Mouse (Mus musculus): Measurements from ENCODE around the gene Retsat. TPM values are rescaled to one million over a fixed set of nuclear protein-coding genes. Genes with fewer than 3 reads are reported as not detected.
A peak's percentile ranks its signal among the peaks of the same experiment; 100 is the strongest.

Gene Retsat
- polyA plus RNA-seq, 1 experiment from 2014 or later, result 20.1 TPM

- H3K36me3 ChIP-seq (ENCODE audit: control insufficient read depth, insufficient read depth, low read length), result no peaks in the 10 kb centered on the region
- H3K27ac ChIP-seq (ENCODE audit: low read depth, low read length), result no peak overlapping the region
- H3K4me2 ChIP-seq (replicated peaks; ENCODE audit: low read depth, low read length), result no peak overlapping the region
- H3K4me3 ChIP-seq (ENCODE audit: low read length), result no peak overlapping the region
- WGBS, result 70% methylated on average over 5 of the region's 5 CpGs
- no peaks in the 10 kb centered on the region for H3K9me3 ChIP-seq (ENCODE audit: control insufficient read depth, low read length)
- H3K27me3 ChIP-seq (ENCODE audit: control insufficient read depth, insufficient read depth, low read length), result no peaks in the 10 kb centered on the region
- H3K9ac ChIP-seq (ENCODE audit: low read depth, low read length), result no peak overlapping the region
- peaks cover 9% of the 10 kb centered on the region; the same call in 1 of the 2 replicates for H3K4me1 ChIP-seq (ENCODE audit: control insufficient read depth, insufficient read depth, low read length)
- no peak for ATAC-seq (ENCODE audit: low FRiP score, low TSS enrichment)
These were observed 35.4 kb upstream of the Retsat start for GRCm38 (mm10) chr6:72562894-72563293.

DNA sequence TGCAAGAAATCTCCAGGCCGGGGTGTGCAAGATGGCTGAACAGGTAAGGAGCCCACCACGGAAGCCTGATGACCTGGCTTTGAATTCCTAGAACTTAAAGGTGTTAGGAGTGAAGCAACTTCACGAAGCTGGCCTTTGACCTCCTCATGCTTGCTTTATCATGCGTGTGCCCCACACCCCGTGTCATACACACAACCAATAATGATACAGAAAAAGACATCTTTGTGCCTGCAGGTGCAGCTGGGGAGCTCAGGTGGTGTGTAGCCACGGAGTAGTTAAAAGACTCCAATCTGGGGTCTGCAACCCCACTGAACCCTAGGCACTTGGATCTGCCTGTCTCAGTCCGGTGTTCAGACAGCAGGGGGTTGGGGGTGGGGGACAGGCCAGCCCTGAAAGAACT is 32.8 kb upstream of the Retsat start:
- H3K9ac ChIP-seq (ENCODE audit: low read depth, low read length), result no peak overlapping the region
- H3K4me2 ChIP-seq (replicated peaks; ENCODE audit: low read depth, low read length), result no peak overlapping the region
- no peak overlapping the region for H3K4me3 ChIP-seq (ENCODE audit: low read length)
- no peaks in the 10 kb centered on the region for H3K9me3 ChIP-seq (ENCODE audit: control insufficient read depth, low read length)
- no peaks in the 10 kb centered on the region for H3K27me3 ChIP-seq (ENCODE audit: control insufficient read depth, insufficient read depth, low read length)
- H3K27ac ChIP-seq (ENCODE audit: low read depth, low read length), result no peak overlapping the region
- H3K36me3 ChIP-seq (ENCODE audit: control insufficient read depth, insufficient read depth, low read length), result no peaks in the 10 kb centered on the region; the same call in 1 of the 2 replicates
- H3K4me1 ChIP-seq (ENCODE audit: control insufficient read depth, insufficient read depth, low read length), result peaks cover 9% of the 10 kb centered on the region; the same call in 1 of the 2 replicates
- WGBS, result 78% methylated on average over 7 of the region's 7 CpGs
- no peak for ATAC-seq (ENCODE audit: low FRiP score, low TSS enrichment)

DNA sequence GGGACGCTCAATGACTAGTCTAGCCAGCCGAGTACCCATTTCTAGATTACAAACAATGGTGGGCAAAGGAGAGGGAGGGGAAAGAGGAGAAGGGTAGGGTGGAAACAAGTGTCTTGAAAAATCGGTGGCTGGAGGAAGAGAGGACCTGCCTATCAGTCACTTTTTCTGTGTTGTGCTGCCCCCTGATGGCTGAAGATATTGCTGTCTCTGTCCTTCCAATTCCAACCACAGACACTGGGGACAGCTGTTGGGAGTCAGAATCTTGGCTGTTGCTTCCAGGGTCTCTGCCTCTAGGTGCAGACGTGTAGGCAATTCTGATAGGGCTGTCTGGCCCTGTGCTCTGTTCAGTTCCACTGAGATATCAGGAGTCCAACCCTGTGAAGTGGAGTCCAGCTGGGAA is 32.2 kb upstream of the Retsat start:
- H3K36me3 ChIP-seq (ENCODE audit: control insufficient read depth, insufficient read depth, low read length), result no peaks in the 10 kb centered on the region; the same call in 1 of the 2 replicates
- 6% methylated on average over 4 of the region's 4 CpGs for WGBS
- H3K4me3 ChIP-seq (ENCODE audit: low read length), result no peak overlapping the region
- peak; percentile 68 for ATAC-seq (ENCODE audit: low FRiP score, low TSS enrichment)
- H3K4me2 ChIP-seq (replicated peaks; ENCODE audit: low read depth, low read length), result no peak overlapping the region
- peaks cover 9% of the 10 kb centered on the region; the same call in 1 of the 2 replicates for H3K4me1 ChIP-seq (ENCODE audit: control insufficient read depth, insufficient read depth, low read length)
- H3K9ac ChIP-seq (ENCODE audit: low read depth, low read length), result no peak overlapping the region
- H3K27ac ChIP-seq (ENCODE audit: low read depth, low read length), result no peak overlapping the region
- H3K27me3 ChIP-seq (ENCODE audit: control insufficient read depth, insufficient read depth, low read length), result no peaks in the 10 kb centered on the region
- H3K9me3 ChIP-seq (ENCODE audit: control insufficient read depth, low read length), result no peaks in the 10 kb centered on the region

DNA sequence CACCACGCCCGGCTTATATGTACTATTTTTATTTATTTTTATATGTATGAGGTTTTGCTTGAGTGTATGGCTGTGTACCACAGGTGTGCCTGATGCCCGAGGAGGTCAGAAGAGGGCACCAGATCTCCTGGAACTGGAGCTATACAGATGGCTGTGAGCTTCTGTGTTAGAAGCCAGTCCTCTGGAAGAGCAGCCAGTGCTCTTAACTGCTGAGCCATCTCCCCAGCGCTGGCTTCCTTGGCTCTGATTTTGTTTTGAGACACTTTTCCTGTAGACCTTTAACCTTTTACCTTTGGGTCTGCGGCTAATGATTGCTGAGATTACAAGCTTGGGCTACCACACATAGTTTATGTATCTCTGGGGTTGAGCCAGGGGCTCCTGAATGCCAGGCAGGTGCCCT is 30.8 kb upstream of the Retsat start:
- no peak overlapping the region for H3K27ac ChIP-seq (ENCODE audit: low read depth, low read length)
- 87% methylated on average over 5 of the region's 5 CpGs for WGBS
- H3K4me2 ChIP-seq (replicated peaks; ENCODE audit: low read depth, low read length), result no peak overlapping the region
- no peaks in the 10 kb centered on the region for H3K9me3 ChIP-seq (ENCODE audit: control insufficient read depth, low read length)
- no peak overlapping the region for H3K9ac ChIP-seq (ENCODE audit: low read depth, low read length)
- peaks cover 9% of the 10 kb centered on the region; the same call in 1 of the 2 replicates for H3K4me1 ChIP-seq (ENCODE audit: control insufficient read depth, insufficient read depth, low read length)
- H3K4me3 ChIP-seq (ENCODE audit: low read length), result no peak overlapping the region
- H3K36me3 ChIP-seq (ENCODE audit: control insufficient read depth, insufficient read depth, low read length), result no peaks in the 10 kb centered on the region; the same call in 1 of the 2 replicates
- ATAC-seq (ENCODE audit: low FRiP score, low TSS enrichment), result no peak
- no peaks in the 10 kb centered on the region for H3K27me3 ChIP-seq (ENCODE audit: control insufficient read depth, insufficient read depth, low read length)

- Histone ChIP-seq H3K27me3 (ENCODE audit: control insufficient read depth, insufficient read depth, low read length) (no peaks in the 10 kb centered on the region), H3K4me1 (ENCODE audit: control insufficient read depth, insufficient read depth, low read length) (peaks cover 3% of the 10 kb centered on the region; the same call in 1 of the 2 replicates), H3K36me3 (ENCODE audit: control insufficient read depth, insufficient read depth, low read length) (no peaks in the 10 kb centered on the region; the same call in 1 of the 2 replicates), H3K27ac (ENCODE audit: low read depth, low read length) (no peak overlapping the region), H3K4me3 (ENCODE audit: low read length) (no peak overlapping the region), H3K4me2 (replicated peaks; ENCODE audit: low read depth, low read length) (no peak overlapping the region), H3K9ac (ENCODE audit: low read depth, low read length) (no peak overlapping the region), H3K9me3 (ENCODE audit: control insufficient read depth, low read length) (no peaks in the 10 kb centered on the region)
- 83% methylated on average over 9 of the region's 10 CpGs for WGBS
- ATAC-seq (ENCODE audit: low FRiP score, low TSS enrichment), result no peak
These were observed 29.5 kb upstream of the Retsat start for GRCm38 (mm10) chr6:72568736-72569135.

DNA sequence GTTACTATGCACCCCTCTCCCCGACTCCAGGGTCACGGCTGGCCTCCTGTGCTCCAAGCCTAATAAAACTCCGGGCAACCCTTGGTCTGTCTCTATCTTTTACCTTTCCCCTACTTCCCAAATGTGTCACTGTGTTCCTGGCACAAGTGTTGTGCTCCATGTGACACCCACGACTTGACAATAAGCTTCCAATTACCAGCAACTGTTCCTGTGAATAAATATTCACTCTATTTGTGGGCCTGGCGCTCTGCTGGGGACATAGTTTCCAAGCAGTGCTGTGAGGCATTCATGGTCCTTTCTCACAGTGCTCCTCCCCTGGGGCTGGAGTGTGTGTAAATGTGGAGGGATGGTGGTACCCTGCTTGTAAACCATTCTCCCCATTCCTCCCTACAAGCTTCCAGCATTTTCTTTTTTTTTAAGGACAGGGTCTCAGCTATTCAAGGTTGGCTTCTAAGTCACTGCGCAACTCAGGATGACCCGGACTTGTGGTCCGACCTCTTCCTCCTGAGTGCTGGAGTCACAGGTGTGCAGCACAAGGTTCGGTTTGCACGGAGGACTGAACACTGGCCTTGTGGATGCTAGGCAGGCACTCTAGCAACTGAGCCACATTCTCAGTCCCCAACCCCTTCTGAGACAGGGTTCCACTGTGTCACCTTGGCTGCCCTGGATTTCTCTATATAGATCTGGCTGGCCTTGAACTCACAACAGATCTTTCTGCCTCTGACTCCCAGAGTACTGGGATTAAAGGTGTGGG is 27.5 kb upstream of the Retsat start:
- Histone ChIP-seq H3K4me1 (ENCODE audit: control insufficient read depth, insufficient read depth, low read length) (peaks cover 1% of the 10 kb centered on the region; the same call in 1 of the 2 replicates), H3K4me3 (ENCODE audit: low read length) (no peak overlapping the region), H3K27ac (ENCODE audit: low read depth, low read length) (no peak overlapping the region), H3K9me3 (ENCODE audit: control insufficient read depth, low read length) (no peaks in the 10 kb centered on the region), H3K9ac (ENCODE audit: low read depth, low read length) (no peak overlapping the region), H3K4me2 (replicated peaks; ENCODE audit: low read depth, low read length) (no peak overlapping the region), H3K27me3 (ENCODE audit: control insufficient read depth, insufficient read depth, low read length) (no peaks in the 10 kb centered on the region), H3K36me3 (ENCODE audit: control insufficient read depth, insufficient read depth, low read length) (no peaks in the 10 kb centered on the region; the same call in 1 of the 2 replicates)
- no peak for ATAC-seq (ENCODE audit: low FRiP score, low TSS enrichment)
- 84% methylated on average over 10 of the region's 10 CpGs for WGBS

DNA sequence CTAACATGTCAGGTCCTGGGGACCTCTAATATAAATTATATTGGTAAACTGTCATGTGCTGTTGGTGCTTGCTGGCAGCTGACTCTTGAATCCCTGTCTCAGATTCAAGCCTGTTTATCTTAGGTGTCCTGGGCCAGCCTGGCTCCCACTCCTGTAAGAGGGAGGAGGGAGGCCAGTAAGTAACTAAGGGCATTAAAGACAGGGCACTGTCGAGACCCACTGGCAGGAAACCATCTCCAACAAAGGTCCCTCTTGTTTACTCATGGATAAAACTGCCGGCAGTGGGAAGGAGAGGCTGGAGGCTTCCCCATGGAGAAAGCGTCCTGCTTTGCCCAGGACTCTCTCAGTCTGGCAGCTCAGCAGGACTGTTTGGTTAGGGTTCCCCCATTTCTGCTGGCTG is 26.4 kb upstream of the Retsat start:
- no peaks in the 10 kb centered on the region for H3K9me3 ChIP-seq (ENCODE audit: control insufficient read depth, low read length)
- H3K27ac ChIP-seq (ENCODE audit: low read depth, low read length), result no peak overlapping the region
- H3K9ac ChIP-seq (ENCODE audit: low read depth, low read length), result no peak overlapping the region
- WGBS, result 39% methylated on average over 3 of the region's 3 CpGs
- H3K4me1 ChIP-seq (ENCODE audit: control insufficient read depth, insufficient read depth, low read length), result no peaks in the 10 kb centered on the region
- H3K4me3 ChIP-seq (ENCODE audit: low read length), result no peak overlapping the region
- no peaks in the 10 kb centered on the region for H3K27me3 ChIP-seq (ENCODE audit: control insufficient read depth, insufficient read depth, low read length)
- H3K36me3 ChIP-seq (ENCODE audit: control insufficient read depth, insufficient read depth, low read length), result no peaks in the 10 kb centered on the region; the same call in 1 of the 2 replicates
- no peak overlapping the region for H3K4me2 ChIP-seq (replicated peaks; ENCODE audit: low read depth, low read length)
- ATAC-seq (ENCODE audit: low FRiP score, low TSS enrichment), result no peak

DNA sequence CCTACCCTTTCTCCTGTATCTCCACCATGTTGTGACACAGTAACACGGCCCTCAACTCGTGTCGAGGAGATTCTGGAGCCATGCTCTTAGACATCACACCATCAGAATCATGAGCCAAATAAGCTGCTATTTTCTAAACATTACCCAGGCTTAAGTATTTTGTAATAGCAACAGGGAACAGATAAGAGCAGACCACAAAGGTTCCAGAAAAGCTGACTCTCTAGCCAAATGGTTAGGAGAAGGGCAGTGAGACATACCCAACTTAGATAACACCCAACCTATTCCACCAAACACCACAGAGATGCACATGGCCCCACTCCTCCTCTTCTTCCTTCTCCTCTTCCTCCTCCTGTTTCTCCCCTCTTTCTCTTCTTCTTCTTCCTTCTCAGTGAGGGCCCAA is 22.2 kb upstream of the Retsat start:
- no peak overlapping the region for H3K9ac ChIP-seq (ENCODE audit: low read depth, low read length)
- H3K4me1 ChIP-seq (ENCODE audit: control insufficient read depth, insufficient read depth, low read length), result no peaks in the 10 kb centered on the region
- no peaks in the 10 kb centered on the region for H3K27me3 ChIP-seq (ENCODE audit: control insufficient read depth, insufficient read depth, low read length)
- H3K36me3 ChIP-seq (ENCODE audit: control insufficient read depth, insufficient read depth, low read length), result peaks cover 5% of the 10 kb centered on the region; the same call in 1 of the 2 replicates
- H3K4me2 ChIP-seq (replicated peaks; ENCODE audit: low read depth, low read length), result no peak overlapping the region
- no peak for ATAC-seq (ENCODE audit: low FRiP score, low TSS enrichment)
- no peaks in the 10 kb centered on the region for H3K9me3 ChIP-seq (ENCODE audit: control insufficient read depth, low read length)
- H3K4me3 ChIP-seq (ENCODE audit: low read length), result no peak overlapping the region
- WGBS, result 92% methylated on average over 3 of the region's 3 CpGs
- H3K27ac ChIP-seq (ENCODE audit: low read depth, low read length), result no peak overlapping the region

- Histone ChIP-seq H3K27me3 (ENCODE audit: control insufficient read depth, insufficient read depth, low read length) (no peaks in the 10 kb centered on the region), H3K36me3 (ENCODE audit: control insufficient read depth, insufficient read depth, low read length) (peaks cover 11% of the 10 kb centered on the region; the same call in 1 of the 2 replicates), H3K9me3 (ENCODE audit: control insufficient read depth, low read length) (no peaks in the 10 kb centered on the region), H3K4me1 (ENCODE audit: control insufficient read depth, insufficient read depth, low read length) (no peaks in the 10 kb centered on the region), H3K27ac (ENCODE audit: low read depth, low read length) (no peak overlapping the region), H3K4me2 (replicated peaks; ENCODE audit: low read depth, low read length) (no peak overlapping the region), H3K4me3 (ENCODE audit: low read length) (no peak overlapping the region), H3K9ac (ENCODE audit: low read depth, low read length) (no peak overlapping the region)
- ATAC-seq (ENCODE audit: low FRiP score, low TSS enrichment), result no peak
- 83% methylated on average over 11 of the region's 11 CpGs for WGBS
These were observed 16.5 kb upstream of the Retsat start for GRCm38 (mm10) chr6:72581625-72582382.

All from kidney, embryonic 14.5 days (tissue).